Mouse (Mus musculus) midbrain, embryonic 11.5 days (tissue): ENCODE measurements around the gene Gm19345. TPM values are rescaled to one million over a fixed set of nuclear protein-coding genes. Genes with fewer than 3 reads are reported as not detected.

Source experiments
- ATAC-seq: fragments of 200-750 bp; cut with Nextera tagmentation; 2 replicates; pipeline ENCODE4 v1.8.0; 2017; ENCODE audit warnings: moderate TSS enrichment, moderate library complexity; ENCODE audit not compliant: low FRiP score
- DNase-seq: peaks from one replicate; pipeline ENCODE4 v3.0.0; 2015; ENCODE audit warnings: low spot score; ENCODE audit errors: missing footprints
- H3K27ac ChIP-seq: fragments of 300-500 bp; sonication (generic); 2 replicates; pipeline ENCODE4 v1.5.1; 2014; ENCODE audit warnings: low read depth, low read length
- H3K27me3 ChIP-seq: fragments of 300-500 bp; sonication (generic); 2 replicates; pipeline ENCODE4 v1.6.1; 2014; ENCODE audit warnings: mild to moderate bottlenecking, low read length, moderate library complexity, mixed read lengths; ENCODE audit not compliant: control insufficient read depth, insufficient read depth
- H3K36me3 ChIP-seq: fragments of 300-500 bp; sonication (generic); 2 replicates; pipeline ENCODE4 v1.6.1; 2014; ENCODE audit warnings: mild to moderate bottlenecking, low read length, moderate library complexity, mixed read lengths; ENCODE audit not compliant: control insufficient read depth, insufficient read depth
- H3K4me1 ChIP-seq: fragments of 300-500 bp; sonication (generic); 2 replicates; pipeline ENCODE4 v1.6.1; 2014; ENCODE audit warnings: low read length; ENCODE audit not compliant: control insufficient read depth, insufficient read depth
- H3K4me2 ChIP-seq: fragments of 300-500 bp; sonication (generic); 2 replicates; pipeline ENCODE4 v1.6.1; 2014; ENCODE audit warnings: mild to moderate bottlenecking, moderate library complexity
- H3K4me3 ChIP-seq: fragments of 300-500 bp; sonication (generic); 2 replicates; pipeline ENCODE4 v1.5.1; 2014; ENCODE audit warnings: low read depth, low read length
- H3K9ac ChIP-seq: fragments of 300-500 bp; sonication (generic); 2 replicates; pipeline ENCODE4 v1.6.1; 2014; ENCODE audit warnings: low read length
- H3K9me3 ChIP-seq: fragments of 300-500 bp; sonication (generic); 2 replicates; pipeline ENCODE4 v1.6.1; 2016; ENCODE audit warnings: low read length; ENCODE audit not compliant: control insufficient read depth
- WGBS: fragments of 180-500 bp; shearing (Covaris S2); extraction: QIAGEN DNeasy Blood & Tissue Kit; methylation state at CpG from one replicate; pipeline ENCODE4 v1.1.7; 2014; 5-methylcytosine and 5-hydroxymethylcytosine counted together
- polyA plus RNA-seq: library from polyadenylated mRNA; unstranded; fragments of >200 nt; fragmentation: Nextera tagmentation; extraction: Ambion mirVana; gene quantifications from 2 replicates; pipeline ENCODE4 v1.2.1, GENCODE M21; 2014

Gm19345 gene
- polyA plus RNA-seq, 1 experiment from 2014 or later, result not detected

DNA sequence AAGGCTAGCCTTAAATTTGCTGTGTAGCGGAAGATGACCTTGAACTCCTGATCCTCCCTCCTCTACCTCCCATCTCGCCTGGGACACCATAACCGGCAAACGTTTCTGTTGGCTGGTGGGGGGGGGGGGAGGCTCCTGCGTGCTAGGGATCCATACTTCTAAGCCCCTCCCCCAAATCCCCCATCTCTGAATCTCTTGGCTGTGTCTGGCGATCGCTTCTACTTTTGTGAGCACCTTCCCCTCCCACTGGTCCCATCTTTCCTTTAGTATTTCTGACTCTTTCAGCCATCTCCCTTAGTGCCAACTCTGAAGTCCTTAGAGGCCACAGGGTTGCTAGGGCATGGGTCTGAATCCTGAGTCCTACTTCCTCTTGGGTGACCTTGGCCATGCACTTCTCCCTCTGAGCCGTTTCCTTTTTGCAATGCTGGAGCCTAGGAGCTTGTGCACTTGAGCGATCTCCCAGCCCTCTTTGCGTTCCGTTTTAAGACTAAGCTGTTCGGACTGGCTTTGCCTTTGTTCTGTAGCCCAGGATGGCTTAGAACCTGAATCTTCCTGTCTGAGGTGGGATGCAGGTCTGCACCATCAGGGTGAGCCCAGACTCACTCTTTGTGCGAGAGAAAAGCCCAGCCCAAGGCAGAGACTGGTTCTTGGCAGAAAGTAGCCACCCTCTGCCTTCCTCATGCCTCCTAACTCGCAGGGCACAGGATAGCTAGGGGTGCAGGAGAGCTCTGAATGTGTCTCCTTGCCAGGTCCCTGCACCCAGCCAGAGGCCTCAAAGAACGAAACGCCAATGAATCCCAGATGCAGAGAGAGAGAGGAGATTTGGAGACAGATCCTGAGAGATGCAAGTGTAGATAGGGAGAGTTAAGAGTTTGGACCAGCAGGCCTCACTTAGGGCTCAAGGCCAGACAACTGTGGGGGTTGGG, 28.3 kb upstream of the Gm19345 start:
- Histone ChIP-seq H3K9ac (no peak overlapping the region), H3K27me3 (peaks cover 33% of the 10 kb centered on the region), H3K4me3 (no peak overlapping the region), H3K9me3 (no peaks in the 10 kb centered on the region; the same call in 1 of the 2 replicates), H3K36me3 (no peaks in the 10 kb centered on the region), H3K4me2 (no peak overlapping the region), H3K4me1 (peaks cover 10% of the 10 kb centered on the region), H3K27ac (no peak overlapping the region)
- 19% methylated on average over 16 of the region's 16 CpGs for WGBS
- ATAC-seq (peak; percentile 30), DNase-seq (peak; percentile 92)

DNA sequence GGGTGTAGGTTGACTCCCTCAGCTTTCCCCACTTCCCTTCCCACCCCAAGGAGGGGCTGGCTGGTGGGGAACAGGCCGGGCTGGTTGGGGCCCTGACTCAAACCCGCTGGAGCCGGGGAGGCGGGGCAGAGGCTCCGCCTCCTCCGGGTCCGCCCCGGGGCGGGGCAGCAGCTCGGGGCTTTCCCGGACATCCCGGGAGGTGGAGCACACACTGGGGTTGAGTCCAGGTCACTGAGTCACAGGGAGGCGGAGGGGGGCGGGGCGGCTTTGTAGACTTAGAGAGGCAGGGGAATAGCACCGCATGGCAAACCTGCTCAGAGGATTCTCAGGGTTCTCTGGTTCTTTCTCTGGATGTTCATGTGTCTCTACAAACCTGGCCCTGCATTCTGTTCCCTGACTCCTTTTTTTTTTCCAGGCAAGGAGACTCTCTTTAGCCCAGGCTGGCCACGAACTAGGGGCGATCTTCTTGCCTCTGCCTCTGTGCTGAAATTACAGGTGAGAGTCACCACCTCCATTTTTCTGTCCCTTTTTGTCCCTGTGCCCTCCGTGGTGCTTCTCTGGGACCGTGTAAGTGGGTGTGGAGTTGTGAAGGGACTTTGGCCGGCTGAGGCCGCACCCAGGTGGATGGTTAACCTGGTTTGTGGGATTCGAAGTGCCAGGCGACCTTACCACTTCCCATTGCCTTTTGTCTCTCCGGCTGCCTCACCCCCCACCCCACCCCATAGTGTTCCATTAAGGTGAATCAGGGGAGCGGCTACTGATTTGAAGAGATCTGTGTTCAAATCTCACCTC, 27.4 kb upstream of the Gm19345 start:
- H3K27ac ChIP-seq, result no peak overlapping the region
- no peak overlapping the region for H3K4me3 ChIP-seq
- no peak overlapping the region for H3K9ac ChIP-seq

GRCm38 (mm10) chr7:19826756-19827155, 25.0 kb upstream of the Gm19345 start:
- WGBS, result 36% methylated on average over 6 of the region's 6 CpGs
- Histone ChIP-seq H3K9ac (no peak overlapping the region), H3K27me3 (peaks cover 25% of the 10 kb centered on the region), H3K4me1 (peaks cover 12% of the 10 kb centered on the region), H3K27ac (no peak overlapping the region), H3K36me3 (no peaks in the 10 kb centered on the region), H3K9me3 (0 out of 2 replicates have a peak, but pooled peaks cover 2% of the 10 kb centered on the region), H3K4me2 (no peak overlapping the region), H3K4me3 (no peak overlapping the region)
- ATAC-seq (no peak), DNase-seq (no peak)

More for the DNA sequence above, 27.4 kb upstream of the Gm19345 start:
- Histone ChIP-seq H3K4me2 (no peak overlapping the region), H3K27me3 (peaks cover 33% of the 10 kb centered on the region), H3K36me3 (no peaks in the 10 kb centered on the region), H3K9me3 (peaks cover 1% of the 10 kb centered on the region; the same call in 1 of the 2 replicates), H3K4me1 (peaks cover 10% of the 10 kb centered on the region)
- DNase-seq (peak; percentile 90), ATAC-seq (peak; percentile 72)
- WGBS, result 27% methylated on average over 26 of the region's 26 CpGs

- Histone ChIP-seq H3K4me3 (no peak overlapping the region), H3K27ac (no peak overlapping the region), H3K9ac (no peak overlapping the region), H3K9me3 (0 out of 2 replicates have a peak, but pooled peaks cover 2% of the 10 kb centered on the region), H3K27me3 (no peaks in the 10 kb centered on the region), H3K4me2 (no peak overlapping the region), H3K4me1 (peaks cover 3% of the 10 kb centered on the region), H3K36me3 (no peaks in the 10 kb centered on the region)
- ATAC-seq, result no peak
- 82% methylated on average over 3 of the region's 3 CpGs for WGBS
- no peak for DNase-seq
Measured at GRCm38 (mm10) chr7:19829694-19830093, 22.1 kb upstream of the Gm19345 start.

DNA sequence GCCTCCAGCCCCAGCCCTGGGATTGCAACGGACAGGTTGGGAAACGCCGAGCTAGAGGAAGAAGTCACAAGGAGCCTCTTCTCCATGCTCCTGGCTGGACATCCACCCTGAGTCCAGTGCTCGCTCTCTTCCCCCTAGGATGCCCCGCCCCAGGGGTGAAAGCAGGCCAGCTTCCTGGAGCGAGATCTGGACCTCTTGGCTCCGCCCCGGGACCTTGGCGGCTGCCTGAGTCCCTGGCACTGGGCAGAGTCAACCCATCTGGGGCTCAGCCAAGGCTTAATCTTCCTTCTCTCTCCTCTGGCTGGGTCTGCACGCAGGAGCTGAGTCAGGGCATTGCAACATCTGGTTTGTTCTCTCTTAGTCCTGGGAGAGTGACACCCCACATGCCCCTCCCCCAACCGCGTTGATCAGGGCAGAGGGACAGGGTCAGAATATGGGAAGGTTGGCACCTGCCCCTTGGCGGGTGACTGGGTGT, 21.1 kb upstream of the Gm19345 start:
- Histone ChIP-seq H3K4me3 (no peak overlapping the region), H3K4me2 (no peak overlapping the region)

DNA sequence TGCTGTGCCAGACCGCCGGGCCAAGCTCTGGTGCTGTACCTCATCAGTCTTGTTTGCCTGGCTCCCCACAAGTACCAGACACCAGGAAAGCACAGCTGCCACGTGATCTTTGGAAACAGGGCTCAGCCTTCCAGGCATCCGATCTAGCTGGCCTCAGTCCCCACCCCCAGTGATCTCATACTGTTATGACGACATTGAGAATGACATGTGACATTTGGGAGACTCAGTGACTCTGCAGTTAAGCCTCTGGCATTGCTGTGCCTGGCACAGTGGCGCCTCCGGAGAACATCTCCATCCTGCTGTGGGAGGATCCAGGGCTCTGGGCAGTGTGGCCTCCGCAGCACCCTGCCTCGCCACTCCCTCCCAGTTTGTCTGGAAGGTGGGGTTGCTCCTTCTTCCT, 20.0 kb upstream of the Gm19345 start:
- 64% methylated on average over 9 of the region's 9 CpGs for WGBS
- no peak for ATAC-seq

More for the DNA sequence above, 21.1 kb upstream of the Gm19345 start:
- Histone ChIP-seq H3K27ac (no peak overlapping the region), H3K27me3 (no peaks in the 10 kb centered on the region), H3K36me3 (no peaks in the 10 kb centered on the region), H3K4me1 (peaks cover 3% of the 10 kb centered on the region; the same call in 1 of the 2 replicates), H3K9ac (no peak overlapping the region), H3K9me3 (0 out of 2 replicates have a peak, but pooled peaks cover 2% of the 10 kb centered on the region)
- no peak for DNase-seq
- WGBS, result 33% methylated on average over 13 of the region's 13 CpGs
- ATAC-seq, result no peak

GRCm38 (mm10) chr7:19834055-19834454, 17.7 kb upstream of the Gm19345 start:
- ATAC-seq, result no peak
- WGBS, result 64% methylated on average over 3 of the region's 3 CpGs

More for the DNA sequence above, 20.0 kb upstream of the Gm19345 start:
- DNase-seq, result no peak
- no peak overlapping the region for H3K4me2 ChIP-seq
- no peak overlapping the region for H3K9ac ChIP-seq
- no peak overlapping the region for H3K4me3 ChIP-seq
- 0 out of 2 replicates have a peak, but pooled peaks cover 2% of the 10 kb centered on the region for H3K9me3 ChIP-seq
- H3K27me3 ChIP-seq, result no peaks in the 10 kb centered on the region
- H3K36me3 ChIP-seq, result no peaks in the 10 kb centered on the region
- no peak overlapping the region for H3K27ac ChIP-seq
- peaks cover 3% of the 10 kb centered on the region; the same call in 1 of the 2 replicates for H3K4me1 ChIP-seq

GRCm38 (mm10) chr7:19836843-19837242, 15.0 kb upstream of the Gm19345 start:
- no peak for ATAC-seq
- H3K27ac ChIP-seq, result no peak overlapping the region
- no peaks in the 10 kb centered on the region for H3K4me1 ChIP-seq
- no peak overlapping the region for H3K4me3 ChIP-seq
- H3K27me3 ChIP-seq, result no peaks in the 10 kb centered on the region
- DNase-seq, result peak; percentile 39
- H3K4me2 ChIP-seq, result no peak overlapping the region
- H3K9me3 ChIP-seq, result no peaks in the 10 kb centered on the region
- no peaks in the 10 kb centered on the region for H3K36me3 ChIP-seq
- no peak overlapping the region for H3K9ac ChIP-seq
- WGBS, result 60% methylated on average over 3 of the region's 3 CpGs

More at GRCm38 (mm10) chr7:19834055-19834454, 17.7 kb upstream of the Gm19345 start:
- 0 out of 2 replicates have a peak, but pooled peaks cover 2% of the 10 kb centered on the region for H3K9me3 ChIP-seq
- H3K4me1 ChIP-seq, result peaks cover 3% of the 10 kb centered on the region; the same call in 1 of the 2 replicates
- H3K27me3 ChIP-seq, result no peaks in the 10 kb centered on the region
- DNase-seq, result peak; percentile 74
- H3K4me2 ChIP-seq, result no peak overlapping the region
- H3K36me3 ChIP-seq, result no peaks in the 10 kb centered on the region
- H3K27ac ChIP-seq, result no peak overlapping the region
- no peak overlapping the region for H3K4me3 ChIP-seq
- no peak overlapping the region for H3K9ac ChIP-seq
